Mouse (Mus musculus) erythroblast, embryonic 14.5 days (primary cell): ENCODE data around the gene Micu1.

Source experiments
- GATA1 ChIP-seq: IDR thresholded peaks from 2 replicates; pipeline ENCODE4 v1.6.1; 2012; ENCODE audit warnings: low read length, inconsistent platforms, mixed read lengths
- TAL1 ChIP-seq: IDR thresholded peaks from 3 replicates; pipeline ENCODE4 v1.6.1; 2012; ENCODE audit warnings: low read length, inconsistent platforms, mixed read lengths

- TF ChIP-seq TAL1 (no peak), GATA1 (no peak)
Observed at GRCm38 (mm10) chr10:59771375-59772048, 69.2 kb downstream of the Micu1 start.
